In genomic region chr1:136492232-136492631, GRCm38 (mm10) we compare ENCODE assay signal across 28 mouse cellular contexts.
"Had no signal": no experiment of that assay in that cellular context is flagged by ENCODE, and none has a peak within 500 bp of the region (broad histone marks: within the 10 kb centered on the region; RNA-seq: fewer than 3 reads in every experiment).

No protein-coding gene starts in this region.

- DNase-seq: cerebellum, adult 2 months; cerebellum, adult 8-10 months; cerebellum, adult 9-10 months; cerebellum, adult 9-11 months; cerebellum, postnatal 10 days; cerebellum, postnatal 14 days; cerebellum, postnatal 25 days; cerebellum, postnatal 36 days; embryo, embryonic 11 days; forebrain, postnatal 0 days; gastrocnemius, adult 2 months; gastrocnemius, postnatal 10 days; gastrocnemius, postnatal 25 days; gastrocnemius, postnatal 36 days; heart, adult 11 months; heart, adult 18-20 months; heart, adult 2 months had no signal

- ATAC-seq: forebrain, embryonic 13.5 days; forebrain, embryonic 14.5 days; forebrain, embryonic 15.5 days; forebrain, embryonic 16.5 days; forebrain, postnatal 0 days had no signal

- H3K9me3 ChIP-seq: embryonic facial prominence, embryonic 10.5 days; embryonic facial prominence, embryonic 12.5 days; embryonic facial prominence, embryonic 13.5 days; embryonic facial prominence, embryonic 15.5 days; forebrain, embryonic 10.5 days; forebrain, embryonic 12.5 days; forebrain, embryonic 13.5 days; forebrain, embryonic 15.5 days had no signal

- H3K27ac ChIP-seq: embryonic facial prominence, embryonic 10.5 days; embryonic facial prominence, embryonic 12.5 days; embryonic facial prominence, embryonic 13.5 days; embryonic facial prominence, embryonic 15.5 days; forebrain, embryonic 10.5 days; forebrain, embryonic 12.5 days; forebrain, embryonic 13.5 days; forebrain, embryonic 15.5 days; gastrocnemius, adult 2 months; heart, adult 2 months had no signal

- H3K4me2 ChIP-seq: embryonic facial prominence, embryonic 12.5 days; embryonic facial prominence, embryonic 13.5 days; embryonic facial prominence, embryonic 15.5 days; forebrain, embryonic 12.5 days; forebrain, embryonic 13.5 days; forebrain, embryonic 15.5 days had no signal

- H3K4me3 ChIP-seq: embryonic facial prominence, embryonic 10.5 days; embryonic facial prominence, embryonic 12.5 days; embryonic facial prominence, embryonic 13.5 days; embryonic facial prominence, embryonic 15.5 days; erythroblast, embryonic 14.5 days; forebrain, embryonic 10.5 days; forebrain, embryonic 12.5 days; forebrain, embryonic 13.5 days; forebrain, embryonic 15.5 days; gastrocnemius, adult 2 months; heart, adult 2 months had no signal

- H3K27me3 ChIP-seq: embryonic facial prominence, embryonic 12.5 days; embryonic facial prominence, embryonic 13.5 days; embryonic facial prominence, embryonic 15.5 days; forebrain, embryonic 12.5 days; forebrain, embryonic 13.5 days; forebrain, embryonic 15.5 days had no signal

- H3K36me3 ChIP-seq: forebrain, embryonic 15.5 days had no signal

- H3K9ac ChIP-seq: embryonic facial prominence, embryonic 12.5 days; embryonic facial prominence, embryonic 13.5 days; embryonic facial prominence, embryonic 15.5 days; forebrain, embryonic 12.5 days; forebrain, embryonic 13.5 days; forebrain, embryonic 15.5 days; forebrain, postnatal 0 days had no signal

- H3K4me1 ChIP-seq: embryonic facial prominence, embryonic 10.5 days; embryonic facial prominence, embryonic 12.5 days; embryonic facial prominence, embryonic 13.5 days; embryonic facial prominence, embryonic 15.5 days; forebrain, embryonic 10.5 days; forebrain, embryonic 12.5 days; forebrain, embryonic 13.5 days; forebrain, embryonic 15.5 days had no signal
